Mouse (Mus musculus) layer of hippocampus, adult 9-11 months (tissue): ENCODE measurements at regions not wholly inside any gene's neighbourhood (a gene's known extent, or its start where the extent isn't known, plus 50 kb on each side); places are given as distances from the start of the nearest gene placed in this dataset.

Experiments used
- DNase-seq: peaks from one replicate; pipeline ENCODE4 v3.0.0; 2022

- DNase-seq: no peak
Observed at GRCm38 (mm10) chr10:97090254-97090653, 389.2 kb upstream of the Dcn start.

GRCm38 (mm10) chr10:97093886-97094285 lies 385.5 kb upstream of the Dcn start:
- no peak for DNase-seq

- DNase-seq: no peak
Observed at GRCm38 (mm10) chr10:97114501-97114900, 364.9 kb upstream of the Dcn start.

GRCm38 (mm10) chr10:97122693-97123092 lies 356.7 kb upstream of the Dcn start:
- DNase-seq: no peak

GRCm38 (mm10) chr10:97141561-97141960 lies 337.8 kb upstream of the Dcn start:
- DNase-seq: no peak

GRCm38 (mm10) chr10:97158561-97159395 lies 320.6 kb upstream of the Dcn start:
- DNase-seq: no peak

GRCm38 (mm10) chr10:97159396-97159760 lies 320.0 kb upstream of the Dcn start:
- no peak for DNase-seq

- DNase-seq: no peak
Observed at GRCm38 (mm10) chr10:97159831-97160575, 319.4 kb upstream of the Dcn start.

- DNase-seq: no peak
Observed at GRCm38 (mm10) chr10:97160892-97161291, 318.5 kb upstream of the Dcn start.

- DNase-seq: no peak
Observed at GRCm38 (mm10) chr10:97178468-97178867, 300.9 kb upstream of the Dcn start.

GRCm38 (mm10) chr10:97189696-97190095 lies 289.7 kb upstream of the Dcn start:
- no peak for DNase-seq

- DNase-seq: no peak
Observed at GRCm38 (mm10) chr10:97211238-97211695, 268.1 kb upstream of the Dcn start.

GRCm38 (mm10) chr10:97211785-97212398 lies 267.5 kb upstream of the Dcn start:
- no peak for DNase-seq

GRCm38 (mm10) chr10:97219474-97219873 lies 259.9 kb upstream of the Dcn start:
- peak; percentile 10 for DNase-seq

GRCm38 (mm10) chr10:97220431-97220830 lies 259.0 kb upstream of the Dcn start:
- DNase-seq: no peak

GRCm38 (mm10) chr10:97235631-97236030 lies 243.8 kb upstream of the Dcn start:
- DNase-seq: no peak

GRCm38 (mm10) chr10:97241476-97241875 lies 237.9 kb upstream of the Dcn start:
- DNase-seq: no peak

GRCm38 (mm10) chr10:97245674-97246073 lies 233.7 kb upstream of the Dcn start:
- no peak for DNase-seq

- DNase-seq: no peak
Observed at GRCm38 (mm10) chr10:97248522-97248921, 230.9 kb upstream of the Dcn start.

- DNase-seq: no peak
Observed at GRCm38 (mm10) chr10:97249760-97250159, 229.6 kb upstream of the Dcn start.

- DNase-seq: no peak
Observed at GRCm38 (mm10) chr10:97250167-97250566, 229.2 kb upstream of the Dcn start.

GRCm38 (mm10) chr10:97265959-97266517 lies 213.4 kb upstream of the Dcn start:
- DNase-seq: no peak

GRCm38 (mm10) chr10:97282416-97282815 lies 197.0 kb upstream of the Dcn start:
- DNase-seq: no peak
